Mouse (Mus musculus) adrenal gland, adult 8-10 months (tissue): ENCODE results near the gene Caln1. TPM values are rescaled to one million over a fixed set of nuclear protein-coding genes. Genes with fewer than 3 reads are reported as not detected.
A peak's percentile ranks its signal among the peaks of the same experiment; 100 is the strongest.

Experiments used
- DNase-seq: peaks from one replicate; pipeline ENCODE4 v3.0.0; 2022
- total RNA-seq, 4 experiments: library from RNA; stranded (reverse); gene quantifications; 2 replicates each; pipeline ENCODE4 v1.2.4; 2022

Caln1 gene
- total RNA-seq, result 10 to 100 TPM; 48.9 to 84.6 (median 58.6) TPM

- DNase-seq, result peak; percentile 53
Observed at GRCm38 (mm10) chr5:130369237-130369636, at the start of gene Caln1. Caln1 (plus strand) TSS chr5:130369455.

GRCm38 (mm10) chr5:130319783-130320182 is 49.5 kb upstream of the Caln1 start:
- DNase-seq, result no peak

GRCm38 (mm10) chr5:130320485-130320884 is 48.8 kb upstream of the Caln1 start:
- peak; percentile 54 for DNase-seq

- peak; percentile 51 for DNase-seq
Observed at GRCm38 (mm10) chr5:130325486-130325885, 43.8 kb upstream of the Caln1 start.

- no peak for DNase-seq
Observed at GRCm38 (mm10) chr5:130327615-130328263, 41.5 kb upstream of the Caln1 start.

- DNase-seq, result no peak
Observed at GRCm38 (mm10) chr5:130328366-130328765, 40.9 kb upstream of the Caln1 start.

GRCm38 (mm10) chr5:130329889-130330288 is 39.4 kb upstream of the Caln1 start:
- DNase-seq, result no peak

- no peak for DNase-seq
Observed at GRCm38 (mm10) chr5:130330801-130331200, 38.5 kb upstream of the Caln1 start.

- DNase-seq, result no peak
Observed at GRCm38 (mm10) chr5:130331206-130331605, 38.0 kb upstream of the Caln1 start.

GRCm38 (mm10) chr5:130333566-130333965 is 35.7 kb upstream of the Caln1 start:
- DNase-seq, result no peak

- DNase-seq, result no peak
Observed at GRCm38 (mm10) chr5:130333971-130334370, 35.3 kb upstream of the Caln1 start.

GRCm38 (mm10) chr5:130335462-130335861 is 33.8 kb upstream of the Caln1 start:
- DNase-seq, result no peak

GRCm38 (mm10) chr5:130340656-130341055 is 28.6 kb upstream of the Caln1 start:
- DNase-seq, result peak; percentile 69

- no peak for DNase-seq
Observed at GRCm38 (mm10) chr5:130344999-130345398, 24.3 kb upstream of the Caln1 start.

GRCm38 (mm10) chr5:130345871-130346270 is 23.4 kb upstream of the Caln1 start:
- DNase-seq, result no peak

GRCm38 (mm10) chr5:130355223-130355622 is 14.0 kb upstream of the Caln1 start:
- no peak for DNase-seq

- DNase-seq, result no peak
Observed at GRCm38 (mm10) chr5:130363111-130363510, 6.1 kb upstream of the Caln1 start.

- no peak for DNase-seq
Observed at GRCm38 (mm10) chr5:130363773-130364172, 5.5 kb upstream of the Caln1 start.

GRCm38 (mm10) chr5:130368236-130368635 is 1.0 kb upstream of the Caln1 start:
- DNase-seq, result no peak

GRCm38 (mm10) chr5:130375411-130375810 is 6.2 kb downstream of the Caln1 start:
- peak; percentile 49 for DNase-seq

GRCm38 (mm10) chr5:130384222-130384912 is 15.1 kb downstream of the Caln1 start, which contains the start of gene A330070K13Rik:
A330070K13Rik (minus strand) TSS chr5:130384631.
- DNase-seq, result no peak

GRCm38 (mm10) chr5:130386418-130386817 is 17.2 kb downstream of the Caln1 start:
- DNase-seq, result no peak

- DNase-seq, result no peak
Observed at GRCm38 (mm10) chr5:130393618-130394355, 24.5 kb downstream of the Caln1 start.
